Mouse (Mus musculus) inflammation-experienced regulatory T-cells (primary cell): Measurements from ENCODE around the gene Myt1. TPM values are rescaled to one million over a fixed set of nuclear protein-coding genes. Genes with fewer than 3 reads are reported as not detected.

Experiments
- polyA plus RNA-seq, 2 experiments: library from polyadenylated mRNA; unstranded; fragments of 100-300 nt; shearing (Covaris generic); gene quantifications; one replicate each; pipeline ENCODE4 v1.2.1; 2017

Myt1 gene
- polyA plus RNA-seq: under 1 TPM; 0.24 to 0.64 TPM

GRCm38 (mm10) chr2:181763006-181763830, at the start of gene Myt1:
Gene Myt1, plus strand, starts transcription at chr2:181763332.

GRCm38 (mm10) chr2:181714903-181715326, 48.2 kb upstream of the Myt1 start, which contains the start of gene Oprl1:
Gene Oprl1, plus strand, starts transcription at chr2:181715016.

GRCm38 (mm10) chr2:181837372-181838292, 74.5 kb downstream of the Myt1 start, which contains the start of gene Pcmtd2:
Gene Pcmtd2, plus strand, starts transcription at chr2:181837854.

GRCm38 (mm10) chr2:181863791-181864535, 100.8 kb downstream of the Myt1 start, which contains the start of gene Polr3k:
Gene Polr3k, plus strand, starts transcription at chr2:181864337.

Other genes starting within 250 kb of the Myt1 start
- gene Dnajc5, start 242.8 kb upstream of the Myt1 start, polyA plus RNA-seq: 100 to 1,000 TPM in 1 of 2 experiments, 10 to 100 TPM in 1; 94.2 to 122 TPM
- 100 to 1,000 TPM; 197 to 240 TPM for gene Uckl1, start 178.4 kb upstream of the Myt1 start, polyA plus RNA-seq
- gene Prpf6, start 171.5 kb upstream of the Myt1 start, polyA plus RNA-seq: 100 to 1,000 TPM in 1 of 2 experiments, 10 to 100 TPM in 1; 85.7 to 111 TPM
- gene Zfp512b, start 170.5 kb upstream of the Myt1 start, polyA plus RNA-seq: 10 to 100 TPM; 23.9 to 37.2 TPM
- 10 to 100 TPM; 33.2 to 43.9 TPM for gene Samd10, start 164.1 kb upstream of the Myt1 start, polyA plus RNA-seq
- not detected for gene Gm29797, start 106.3 kb upstream of the Myt1 start, polyA plus RNA-seq
- gene Sox18, start 91.7 kb upstream of the Myt1 start, polyA plus RNA-seq: 1 to 10 TPM in 1 of 2 experiments, not detected in 1; 1.5 TPM
- 10 to 100 TPM; 20.4 to 20.6 TPM for gene Tcea2, start 83.0 kb upstream of the Myt1 start, polyA plus RNA-seq
- gene Rgs19, start 69.4 kb upstream of the Myt1 start, polyA plus RNA-seq: 100 to 1,000 TPM; 186 to 225 TPM
- not detected for gene Lkaaear1, start 64.9 kb upstream of the Myt1 start, polyA plus RNA-seq
- gene Oprl1, start 48.3 kb upstream of the Myt1 start, polyA plus RNA-seq: not detected
- 10 to 100 TPM; 57.5 to 67.5 TPM for gene Pcmtd2, start 74.5 kb downstream of the Myt1 start, polyA plus RNA-seq
- gene Polr3k, start 101.0 kb downstream of the Myt1 start, polyA plus RNA-seq: 10 to 100 TPM; 28.6 to 37.9 TPM
- gene Gm14496, start 227.8 kb downstream of the Myt1 start, polyA plus RNA-seq: under 1 TPM; 0.17 to 0.47 TPM